Mouse (Mus musculus): ENCODE measurements at regions not wholly inside any gene's neighbourhood (a gene's known extent, or its start where the extent isn't known, plus 50 kb on each side); places are given as distances from the start of the nearest gene placed in this dataset.

GRCm38 (mm10) chr5:111644788-111645187 is 88.9 kb upstream of the Gm26897 start:
- ATAC-seq (ENCODE audit: low FRiP score, low TSS enrichment) = no peak
- H3K36me3 ChIP-seq (ENCODE audit: control insufficient read depth, insufficient read depth, low read length) = no peaks in the 10 kb centered on the region
- 60% methylated on average over 4 of the region's 4 CpGs for WGBS
- DNase-seq (ENCODE audit: low spot score) = no peak
- H3K9ac ChIP-seq (ENCODE audit: low read length) = no peak overlapping the region
- H3K9me3 ChIP-seq (ENCODE audit: control insufficient read depth, low read length) = no peaks in the 10 kb centered on the region
- no peaks in the 10 kb centered on the region for H3K4me1 ChIP-seq (replicated peaks; ENCODE audit: control insufficient read depth, insufficient read depth)
- no peak overlapping the region for H3K4me3 ChIP-seq (ENCODE audit: low read depth, low read length)
- H3K27ac ChIP-seq (replicated peaks) = no peak overlapping the region
- TF ChIP-seq CTCF (IDR thresholded peaks at IDR 0.05; ENCODE audit: low read depth) = no peak
- H3K4me2 ChIP-seq (replicated peaks; ENCODE audit: low read depth) = no peak overlapping the region
- H3K27me3 ChIP-seq (ENCODE audit: control insufficient read depth, insufficient read depth, low read length) = no peaks in the 10 kb centered on the region

DNA sequence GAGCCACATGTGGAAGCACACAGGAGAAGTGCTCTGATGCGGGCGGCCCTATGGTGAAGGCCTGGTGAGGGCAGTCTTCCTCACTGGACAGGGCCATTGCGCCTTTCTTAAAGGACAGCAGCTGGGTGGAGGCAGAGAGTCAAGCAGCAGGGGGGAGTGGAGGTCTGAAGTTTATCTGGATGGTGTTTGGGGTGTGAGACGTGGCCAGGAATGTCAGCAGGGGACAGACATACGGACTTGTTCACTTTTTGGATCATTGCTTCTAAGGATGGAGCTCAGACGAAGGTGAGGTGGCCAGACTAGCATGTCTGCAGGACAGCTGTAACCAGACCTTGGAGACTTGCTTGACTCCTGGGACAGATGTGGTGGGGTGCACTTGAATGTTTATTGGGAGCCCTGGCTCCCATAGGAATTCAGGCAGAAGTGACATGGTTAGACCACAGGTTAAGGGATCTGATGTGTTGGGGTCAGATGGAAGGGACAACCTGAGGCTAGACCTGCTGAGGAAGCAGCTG is 86.0 kb upstream of the Gm26897 start:
- H3K9me3 ChIP-seq (ENCODE audit: control insufficient read depth, low read length) = no peaks in the 10 kb centered on the region
- no peak overlapping the region for H3K4me3 ChIP-seq (ENCODE audit: low read depth, low read length)
- 73% methylated on average over 6 of the region's 6 CpGs for WGBS
- ATAC-seq (ENCODE audit: low FRiP score, low TSS enrichment) (no peak), DNase-seq (ENCODE audit: low spot score) (no peak)
- TF ChIP-seq CTCF (IDR thresholded peaks at IDR 0.05; ENCODE audit: low read depth) (peak; percentile 24; the same call in 1 of the 2 replicates), EP300 (optimal IDR thresholded peaks at IDR 0.05) (no peak)
- H3K27ac ChIP-seq (replicated peaks) = peak overlapping the region; percentile 53; the same call in 1 of the 2 replicates
- no peak overlapping the region for H3K4me2 ChIP-seq (replicated peaks; ENCODE audit: low read depth)
- H3K27me3 ChIP-seq (ENCODE audit: control insufficient read depth, insufficient read depth, low read length) = no peaks in the 10 kb centered on the region
- H3K36me3 ChIP-seq (ENCODE audit: control insufficient read depth, insufficient read depth, low read length) = no peaks in the 10 kb centered on the region
- no peak overlapping the region for H3K9ac ChIP-seq (ENCODE audit: low read length)
- no peaks in the 10 kb centered on the region for H3K4me1 ChIP-seq (replicated peaks; ENCODE audit: control insufficient read depth, insufficient read depth)

GRCm38 (mm10) chr5:111648481-111648880 is 85.2 kb upstream of the Gm26897 start:
- 25% methylated on average over 7 of the region's 7 CpGs for WGBS
- Histone ChIP-seq H3K9ac (ENCODE audit: low read length) (no peak overlapping the region), H3K4me2 (replicated peaks; ENCODE audit: low read depth) (no peak overlapping the region), H3K36me3 (ENCODE audit: control insufficient read depth, insufficient read depth, low read length) (no peaks in the 10 kb centered on the region), H3K9me3 (ENCODE audit: control insufficient read depth, low read length) (no peaks in the 10 kb centered on the region), H3K4me1 (replicated peaks; ENCODE audit: control insufficient read depth, insufficient read depth) (no peaks in the 10 kb centered on the region), H3K27me3 (ENCODE audit: control insufficient read depth, insufficient read depth, low read length) (no peaks in the 10 kb centered on the region), H3K27ac (replicated peaks) (peak overlapping the region; percentile 77), H3K4me3 (ENCODE audit: low read depth, low read length) (no peak overlapping the region)
- DNase-seq (ENCODE audit: low spot score) (peak; percentile 32), ATAC-seq (ENCODE audit: low FRiP score, low TSS enrichment) (peak; percentile 71; the same call in 1 of the 2 replicates)
- TF ChIP-seq EP300 (optimal IDR thresholded peaks at IDR 0.05) (peak; percentile 40), CTCF (IDR thresholded peaks at IDR 0.05; ENCODE audit: low read depth) (no peak)

DNA sequence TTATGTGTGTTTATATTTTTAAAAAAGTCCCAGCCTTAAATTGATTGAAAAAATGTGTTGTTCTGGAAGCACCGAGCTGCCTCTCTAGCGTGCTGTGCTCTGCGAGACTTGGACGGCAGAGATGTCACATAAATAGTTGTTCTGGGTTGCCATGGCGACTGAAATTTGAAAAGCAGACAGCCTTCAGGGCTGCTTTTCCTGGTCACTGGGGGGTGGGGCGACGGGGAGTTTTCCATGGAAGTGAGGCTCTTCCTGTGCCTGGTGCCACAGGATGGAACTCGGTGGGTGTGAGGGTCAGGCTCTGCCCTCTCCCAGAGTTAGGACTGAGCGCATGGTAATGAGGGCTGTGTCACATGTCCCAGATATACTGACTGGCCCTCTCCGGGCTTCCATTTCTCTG is 84.7 kb upstream of the Gm26897 start:
- DNase-seq (ENCODE audit: low spot score) = peak; percentile 40
- peak overlapping the region; percentile 61 for H3K27ac ChIP-seq (replicated peaks)
- WGBS = 19% methylated on average over 10 of the region's 10 CpGs

GRCm38 (mm10) chr5:111652472-111652871 is 81.3 kb upstream of the Gm26897 start:
- DNase-seq (ENCODE audit: low spot score) (no peak), ATAC-seq (ENCODE audit: low FRiP score, low TSS enrichment) (no peak)
- TF ChIP-seq CTCF (IDR thresholded peaks at IDR 0.05; ENCODE audit: low read depth) (no peak), EP300 (optimal IDR thresholded peaks at IDR 0.05) (no peak)
- Histone ChIP-seq H3K36me3 (ENCODE audit: control insufficient read depth, insufficient read depth, low read length) (no peaks in the 10 kb centered on the region), H3K4me1 (replicated peaks; ENCODE audit: control insufficient read depth, insufficient read depth) (no peaks in the 10 kb centered on the region), H3K9me3 (ENCODE audit: control insufficient read depth, low read length) (no peaks in the 10 kb centered on the region), H3K27me3 (ENCODE audit: control insufficient read depth, insufficient read depth, low read length) (no peaks in the 10 kb centered on the region), H3K9ac (ENCODE audit: low read length) (0 out of 2 replicates have a peak overlapping the region, but pooled peaks have one; percentile 8), H3K4me2 (replicated peaks; ENCODE audit: low read depth) (no peak overlapping the region), H3K27ac (replicated peaks) (no peak overlapping the region), H3K4me3 (ENCODE audit: low read depth, low read length) (no peak overlapping the region)
- WGBS = 28% methylated on average over 2 of the region's 2 CpGs

More for the DNA sequence above, 84.7 kb upstream of the Gm26897 start:
- Histone ChIP-seq H3K36me3 (ENCODE audit: control insufficient read depth, insufficient read depth, low read length) (no peaks in the 10 kb centered on the region), H3K9ac (ENCODE audit: low read length) (no peak overlapping the region), H3K27me3 (ENCODE audit: control insufficient read depth, insufficient read depth, low read length) (no peaks in the 10 kb centered on the region), H3K9me3 (ENCODE audit: control insufficient read depth, low read length) (no peaks in the 10 kb centered on the region), H3K4me2 (replicated peaks; ENCODE audit: low read depth) (no peak overlapping the region), H3K4me1 (replicated peaks; ENCODE audit: control insufficient read depth, insufficient read depth) (no peaks in the 10 kb centered on the region), H3K4me3 (ENCODE audit: low read depth, low read length) (no peak overlapping the region)
- peak; percentile 55 for ATAC-seq (ENCODE audit: low FRiP score, low TSS enrichment)
- TF ChIP-seq EP300 (optimal IDR thresholded peaks at IDR 0.05) (no peak), CTCF (IDR thresholded peaks at IDR 0.05; ENCODE audit: low read depth) (no peak)

DNA sequence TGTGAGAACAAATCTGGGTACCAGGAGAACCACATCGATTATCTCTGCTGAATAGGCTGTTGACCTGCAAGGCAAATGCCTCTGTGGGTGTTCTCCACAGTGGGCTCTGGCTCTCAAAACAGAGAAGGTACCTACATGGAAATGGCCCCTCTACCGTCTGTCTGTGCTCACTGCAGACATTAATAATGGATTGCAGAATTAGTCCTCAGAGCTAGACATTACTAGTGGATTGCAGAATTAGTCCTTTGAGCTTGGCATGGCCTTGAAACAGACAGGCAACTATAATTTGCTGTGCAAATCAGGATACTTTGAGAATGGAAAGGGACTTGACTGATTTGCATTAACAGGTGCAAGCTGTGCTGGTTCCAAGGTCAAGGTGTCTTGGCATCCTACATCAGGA is 77.3 kb upstream of the Gm26897 start:
- no peak overlapping the region for H3K27ac ChIP-seq (replicated peaks)
- no peak overlapping the region for H3K9ac ChIP-seq (ENCODE audit: low read length)
- no peak for TF ChIP-seq CTCF (IDR thresholded peaks at IDR 0.05; ENCODE audit: low read depth)
- no peak for TF ChIP-seq EP300 (optimal IDR thresholded peaks at IDR 0.05)
- no peaks in the 10 kb centered on the region for H3K9me3 ChIP-seq (ENCODE audit: control insufficient read depth, low read length)
- ATAC-seq (ENCODE audit: low FRiP score, low TSS enrichment) = no peak
- no peak for DNase-seq (ENCODE audit: low spot score)
- no peak overlapping the region for H3K4me3 ChIP-seq (ENCODE audit: low read depth, low read length)
- no peaks in the 10 kb centered on the region for H3K27me3 ChIP-seq (ENCODE audit: control insufficient read depth, insufficient read depth, low read length)
- H3K4me2 ChIP-seq (replicated peaks; ENCODE audit: low read depth) = no peak overlapping the region
- WGBS = 78% methylated on average over 2 of the region's 2 CpGs
- no peaks in the 10 kb centered on the region for H3K36me3 ChIP-seq (ENCODE audit: control insufficient read depth, insufficient read depth, low read length)
- H3K4me1 ChIP-seq (replicated peaks; ENCODE audit: control insufficient read depth, insufficient read depth) = no peaks in the 10 kb centered on the region

Data from stomach, postnatal 0 days (tissue).